ENCODE assay signal across 8 mouse cellular contexts in genomic region chr1:135729821-135730220, GRCm38 (mm10). TPM values are rescaled to one million over a fixed set of nuclear protein-coding genes. Genes with fewer than 3 reads are reported as not detected.
DNase-seq lines count a peak whose midpoint lies in the region; ATAC-seq and TF ChIP-seq lines count a peak whose summit lies in the region.

No protein-coding gene starts in this region.

- peak overlapping the region; percentile 73 for H3K9ac ChIP-seq in limb, embryonic 14.5 days (ENCODE audit: low read depth, low read length, severe bottlenecking)
- peak overlapping the region; percentile 77; the same call in 1 of the 2 replicates for H3K9ac ChIP-seq in stomach, embryonic 14.5 days (replicated peaks; ENCODE audit: low read depth, low read length)

- no peaks in the 10 kb centered on the region for H3K36me3 ChIP-seq in spleen, adult 2 months (ENCODE audit: control insufficient read depth, insufficient read depth, low read length)
- no peaks in the 10 kb centered on the region for H3K36me3 ChIP-seq in limb, embryonic 14.5 days (ENCODE audit: control insufficient read depth, insufficient read depth, low read length)
- H3K36me3 ChIP-seq in stomach, embryonic 14.5 days (ENCODE audit: control insufficient read depth, insufficient read depth, low read length): no peaks in the 10 kb centered on the region

- ATAC-seq in limb, embryonic 14.5 days (ENCODE audit: low FRiP score, low read depth): no peak
- no peak for ATAC-seq in stomach, embryonic 14.5 days (ENCODE audit: insufficient number of reproducible peaks, insufficient read depth, low FRiP score, low read depth)

- 19% methylated on average over 4 of the region's 4 CpGs for WGBS in spleen, adult 2 months
- WGBS in limb, embryonic 14.5 days: 17% methylated on average over 4 of the region's 4 CpGs
- 14% methylated on average over 4 of the region's 4 CpGs for WGBS in stomach, embryonic 14.5 days

- no peak for TF ChIP-seq CTCF in spleen, adult 2 months (IDR thresholded peaks at IDR 0.05; ENCODE audit: extremely low read depth, insufficient read depth, insufficient read length, insufficient replicate concordance)

- no peak for TF ChIP-seq POLR2A in spleen, adult 2 months (IDR thresholded peaks at IDR 0.05; ENCODE audit: low read depth, low read length)
- TF ChIP-seq POLR2A in limb, embryonic 14.5 days (IDR thresholded peaks at IDR 0.05; ENCODE audit: borderline replicate concordance, extremely low read depth, insufficient read depth, insufficient read length): no peak

- no peaks in the 10 kb centered on the region for H3K9me3 ChIP-seq in limb, embryonic 14.5 days (ENCODE audit: control insufficient read depth, low read length)
- H3K9me3 ChIP-seq in stomach, embryonic 14.5 days (ENCODE audit: control insufficient read depth, low read depth, low read length): no peaks in the 10 kb centered on the region

- H3K27ac ChIP-seq in spleen, adult 2 months (ENCODE audit: insufficient read depth, low read length): peak overlapping the region; percentile 88; the same call in 1 of the 2 replicates
- no peak overlapping the region for H3K27ac ChIP-seq in limb, embryonic 14.5 days (replicated peaks; ENCODE audit: low read depth, low read length)
- peak overlapping the region; percentile 96 for H3K27ac ChIP-seq in stomach, embryonic 14.5 days (ENCODE audit: low read length)

- H3K4me1 ChIP-seq in spleen, adult 2 months (ENCODE audit: control insufficient read depth, insufficient read depth, insufficient read length): peaks cover 16% of the 10 kb centered on the region; the same call in 1 of the 2 replicates
- H3K4me1 ChIP-seq in limb, embryonic 14.5 days (ENCODE audit: control insufficient read depth, insufficient read depth, low read length): peaks cover 50% of the 10 kb centered on the region
- H3K4me1 ChIP-seq in stomach, embryonic 14.5 days (ENCODE audit: control insufficient read depth, insufficient read depth, low read length): peaks cover 50% of the 10 kb centered on the region

- H3K4me3 ChIP-seq in spleen, adult 2 months (ENCODE audit: extremely low read depth, insufficient read depth, insufficient read length): peak overlapping the region; percentile 79
- peak overlapping the region; percentile 56 for H3K4me3 ChIP-seq in limb, embryonic 14.5 days (replicated peaks; ENCODE audit: low read length)
- H3K4me3 ChIP-seq in stomach, embryonic 14.5 days (ENCODE audit: low read depth, low read length): peak overlapping the region; percentile 67

- H3K4me2 ChIP-seq in limb, embryonic 14.5 days (replicated peaks; ENCODE audit: low read depth, low read length, severe bottlenecking): peak overlapping the region; percentile 90
- H3K4me2 ChIP-seq in stomach, embryonic 14.5 days (replicated peaks; ENCODE audit: low read depth, low read length): peak overlapping the region; percentile 80

- DNase-seq in adrenal gland, postnatal 14 days: peak; percentile 7
- DNase-seq in adrenal gland, adult (ENCODE audit: inconsistent age in 2 of 2, low spot score in 1 of 2): no peak
- no peak for DNase-seq in spleen, adult 2 months (ENCODE audit: low read depth in 1 of 2, low spot score in 2 of 2)
- no peak for DNase-seq in spleen, adult 12 weeks (ENCODE audit: low spot score)
- DNase-seq in limb, embryonic 14.5 days (ENCODE audit: low spot score): no peak
- DNase-seq in urinary bladder, postnatal 36 days (ENCODE audit: low spot score in 2 of 2): no peak
- no peak for DNase-seq in frontal cortex, postnatal 14 days (ENCODE audit: low spot score in 2 of 2)

- no peaks in the 10 kb centered on the region for H3K27me3 ChIP-seq in spleen, adult 2 months (ENCODE audit: control insufficient read depth, insufficient read depth, low read length)
- H3K27me3 ChIP-seq in limb, embryonic 14.5 days (ENCODE audit: control insufficient read depth, insufficient read depth, low read length): no peaks in the 10 kb centered on the region
- no peaks in the 10 kb centered on the region for H3K27me3 ChIP-seq in stomach, embryonic 14.5 days (ENCODE audit: control insufficient read depth, insufficient read depth, low read length)

RNA-seq across cellular contexts. Expression of gene Csrp1, which starts 10.0 kb away (rescaled TPM):
- total RNA-seq in adrenal gland, postnatal 14 days (2021): 70.1 and 88.2 TPM in 2 replicates
- polyA plus RNA-seq in spleen, adult 2 months (2012; rRNA removed): 174 and 192 TPM in 2 replicates
- polyA plus RNA-seq in limb, embryonic 14.5 days (2012; rRNA removed): 120 and 123 TPM in 2 replicates
- polyA plus RNA-seq in limb, embryonic 14.5 days (2014; fragmentation: Nextera tagmentation; extraction: Ambion mirVana): 95.6 and 102 TPM in 2 replicates
- polyA plus RNA-seq in stomach, embryonic 14.5 days (2014; fragmentation: Nextera tagmentation; extraction: Ambion mirVana): 232 and 265 TPM in 2 replicates

RNA-seq across cellular contexts. Expression of gene Phlda3, which starts 36.1 kb away (rescaled TPM):
- 44.9 and 49.5 TPM in 2 replicates for total RNA-seq in adrenal gland, postnatal 14 days (2021)
- polyA plus RNA-seq in spleen, adult 2 months (2012; rRNA removed): 17.5 and 18.9 TPM in 2 replicates
- polyA plus RNA-seq in limb, embryonic 14.5 days (2012; rRNA removed): 60.6 and 69.1 TPM in 2 replicates
- polyA plus RNA-seq in limb, embryonic 14.5 days (2014; fragmentation: Nextera tagmentation; extraction: Ambion mirVana): 85.1 and 87.4 TPM in 2 replicates
- polyA plus RNA-seq in stomach, embryonic 14.5 days (2014; fragmentation: Nextera tagmentation; extraction: Ambion mirVana): 82.1 and 86.8 TPM in 2 replicates

RNA-seq across cellular contexts. Expression of gene Tnni1, which starts 49.4 kb away (rescaled TPM):
- total RNA-seq in adrenal gland, postnatal 14 days (2021): 0.34 TPM in 1 of 2 replicates, not detected in the other
- 0.80 and 1.3 TPM in 2 replicates for polyA plus RNA-seq in spleen, adult 2 months (2012; rRNA removed)
- polyA plus RNA-seq in limb, embryonic 14.5 days (2012; rRNA removed): 349 and 357 TPM in 2 replicates
- polyA plus RNA-seq in limb, embryonic 14.5 days (2014; fragmentation: Nextera tagmentation; extraction: Ambion mirVana): 300 and 419 TPM in 2 replicates
- 1.9 and 3.2 TPM in 2 replicates for polyA plus RNA-seq in stomach, embryonic 14.5 days (2014; fragmentation: Nextera tagmentation; extraction: Ambion mirVana)

Comparison
In these comparisons a context has a peak if more than half of its experiments do, and no peak if none do; other contexts are left out.
1. RNA of gene Tnni1, which starts 49.4 kb away (polyA plus RNA-seq): 300 to 419 TPM in limb, embryonic 14.5 days; 1.9 to 3.2 TPM in stomach, embryonic 14.5 days and 0.80 to 1.3 TPM in spleen, adult 2 months; every median in the first group is over 10 times any median in the second.
2. Peak in every context shown above with its lines, with median percentiles within 50 percentile points of each other: H3K4me3 ChIP-seq.